Mouse (Mus musculus) limb, embryonic 11.5 days (tissue): ENCODE results near the gene Arhgap17. TPM values are rescaled to one million over a fixed set of nuclear protein-coding genes. Genes with fewer than 3 reads are reported as not detected.

Source experiments
- ATAC-seq: fragments of 200-750 bp; cut with Nextera tagmentation; 2 replicates; pipeline ENCODE4 v1.8.0; 2017; ENCODE audit warnings: low read depth; ENCODE audit not compliant: insufficient number of reproducible peaks, low FRiP score, low TSS enrichment
- DNase-seq: peaks from one replicate; pipeline ENCODE4 v3.0.0-alpha.2; 2015; ENCODE audit warnings: low spot score
- H3K27ac ChIP-seq: fragments of 300-500 bp; sonication (generic); replicated peaks from 2 replicates; pipeline ENCODE4 v1.5.1; 2014; ENCODE audit warnings: low read depth, mild to moderate bottlenecking, low read length
- H3K27me3 ChIP-seq: fragments of 300-500 bp; sonication (generic); 2 replicates; pipeline ENCODE4 v1.6.1; 2014; ENCODE audit warnings: mild to moderate bottlenecking, low read length, mixed read lengths; ENCODE audit not compliant: control insufficient read depth, insufficient read depth
- H3K36me3 ChIP-seq: fragments of 300-500 bp; sonication (generic); 2 replicates; pipeline ENCODE4 v1.6.1; 2014; ENCODE audit warnings: mild to moderate bottlenecking, low read length, moderate library complexity, mixed read lengths; ENCODE audit not compliant: control insufficient read depth, insufficient read depth
- H3K4me1 ChIP-seq: fragments of 300-500 bp; sonication (generic); 2 replicates; pipeline ENCODE4 v1.6.1; 2014; ENCODE audit warnings: low read length, mixed read lengths; ENCODE audit not compliant: control insufficient read depth, insufficient read depth
- H3K4me2 ChIP-seq: fragments of 300-500 bp; sonication (generic); 2 replicates; pipeline ENCODE4 v1.6.1; 2014; ENCODE audit warnings: low read depth, mild to moderate bottlenecking, moderate library complexity; ENCODE audit not compliant: severe bottlenecking
- H3K4me3 ChIP-seq: fragments of 300-500 bp; sonication (generic); 2 replicates; pipeline ENCODE4 v1.5.1; 2014; ENCODE audit warnings: low read depth, low read length
- H3K9ac ChIP-seq: fragments of 300-500 bp; sonication (generic); 2 replicates; pipeline ENCODE4 v1.6.1; 2014; ENCODE audit warnings: mild to moderate bottlenecking, low read length
- H3K9me3 ChIP-seq: fragments of 300-500 bp; sonication (generic); 2 replicates; pipeline ENCODE4 v1.6.1; 2016; ENCODE audit warnings: low read length; ENCODE audit not compliant: control insufficient read depth
- WGBS: fragments of 180-500 bp; shearing (Covaris S2); extraction: QIAGEN DNeasy Blood & Tissue Kit; methylation state at CpG from one replicate; pipeline ENCODE4 v1.1.7; 2014; 5-methylcytosine and 5-hydroxymethylcytosine counted together
- polyA plus RNA-seq: library from polyadenylated mRNA; unstranded; fragments of >200 nt; fragmentation: Nextera tagmentation; extraction: Ambion mirVana; gene quantifications from 2 replicates; pipeline ENCODE4 v1.2.1, GENCODE M21; 2014

Arhgap17 gene
- polyA plus RNA-seq, 1 experiment from 2014 or later, result 32.6 TPM

DNA sequence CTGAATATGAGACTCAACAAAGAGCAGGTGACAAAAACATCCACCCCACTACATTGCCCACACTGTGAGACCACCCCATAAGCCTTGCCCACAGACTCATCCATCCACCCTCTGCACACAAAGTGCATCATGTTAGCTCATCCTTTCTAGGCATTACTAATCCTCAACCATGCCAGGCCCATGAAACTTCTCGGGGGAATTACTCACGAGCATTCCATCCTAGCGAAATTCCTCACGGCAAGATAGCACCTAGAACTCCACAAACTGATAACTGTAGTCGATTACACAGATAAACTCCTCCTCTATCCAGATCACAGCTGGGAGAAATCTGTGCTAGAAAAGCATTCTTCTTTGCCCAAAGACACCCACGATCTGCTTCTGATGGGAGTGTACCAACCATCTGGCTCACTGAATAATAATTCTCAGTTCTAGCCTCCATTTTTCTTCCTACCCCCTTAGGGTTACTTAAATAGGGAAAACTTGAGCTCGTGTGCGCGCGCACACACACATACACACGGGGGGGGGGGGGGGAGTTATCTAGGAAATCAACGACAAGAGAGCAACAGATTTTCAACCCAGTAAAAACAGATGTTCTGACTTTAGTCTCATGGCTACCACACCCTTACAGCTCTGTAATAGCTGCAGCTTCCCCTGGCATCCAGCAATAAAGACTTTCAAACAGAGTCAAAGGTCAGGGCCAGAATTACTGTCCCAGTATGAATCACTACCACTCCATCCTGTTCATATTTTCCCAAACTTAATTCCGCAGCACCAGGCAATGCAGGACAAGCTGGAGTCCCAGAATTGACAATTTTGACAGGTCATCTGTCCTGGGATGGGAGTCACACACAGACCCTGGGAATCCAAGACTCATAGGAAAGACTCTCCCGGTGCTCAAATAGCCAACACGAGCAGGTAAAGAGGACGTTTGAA is 2.2 kb downstream of the Arhgap17 start:
- Histone ChIP-seq H3K4me3 (no peak overlapping the region), H3K4me1 (peaks cover 12% of the 10 kb centered on the region), H3K4me2 (peak overlapping the region; percentile 69; the same call in 1 of the 2 replicates), H3K9ac (0 out of 2 replicates have a peak overlapping the region, but pooled peaks have one; percentile 28), H3K27me3 (no peaks in the 10 kb centered on the region), H3K36me3 (no peaks in the 10 kb centered on the region), H3K27ac (no peak overlapping the region), H3K9me3 (no peaks in the 10 kb centered on the region)
- DNase-seq, result no peak
- no peak for ATAC-seq
- WGBS, result 82% methylated on average over 16 of the region's 16 CpGs

DNA sequence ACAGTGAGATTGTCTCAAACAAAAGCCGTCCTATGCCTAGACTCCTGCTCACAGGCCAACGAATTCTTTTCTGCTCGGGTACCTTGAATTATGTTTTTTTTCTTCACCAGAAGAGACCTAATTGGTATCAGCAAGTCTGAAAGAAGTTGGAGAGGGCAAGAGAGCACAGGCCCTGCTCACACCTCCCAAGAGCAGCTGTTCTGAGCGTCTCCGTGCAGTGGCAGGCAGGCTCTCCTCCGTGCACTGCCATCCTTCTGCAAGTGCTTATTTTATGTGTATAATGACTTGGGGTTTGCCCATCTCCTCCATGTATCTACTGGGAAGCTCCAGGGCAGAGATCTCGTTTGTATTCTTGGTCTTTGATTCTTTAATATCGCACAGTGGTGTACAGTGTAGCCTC is 2.9 kb downstream of the Arhgap17 start:
- Histone ChIP-seq H3K27me3 (no peaks in the 10 kb centered on the region), H3K9ac (0 out of 2 replicates have a peak overlapping the region, but pooled peaks have one; percentile 28), H3K9me3 (no peaks in the 10 kb centered on the region), H3K4me3 (no peak overlapping the region), H3K4me1 (peaks cover 12% of the 10 kb centered on the region), H3K27ac (no peak overlapping the region), H3K4me2 (no peak overlapping the region), H3K36me3 (no peaks in the 10 kb centered on the region)
- WGBS, result 82% methylated on average over 8 of the region's 8 CpGs
- no peak for DNase-seq
- no peak for ATAC-seq

DNA sequence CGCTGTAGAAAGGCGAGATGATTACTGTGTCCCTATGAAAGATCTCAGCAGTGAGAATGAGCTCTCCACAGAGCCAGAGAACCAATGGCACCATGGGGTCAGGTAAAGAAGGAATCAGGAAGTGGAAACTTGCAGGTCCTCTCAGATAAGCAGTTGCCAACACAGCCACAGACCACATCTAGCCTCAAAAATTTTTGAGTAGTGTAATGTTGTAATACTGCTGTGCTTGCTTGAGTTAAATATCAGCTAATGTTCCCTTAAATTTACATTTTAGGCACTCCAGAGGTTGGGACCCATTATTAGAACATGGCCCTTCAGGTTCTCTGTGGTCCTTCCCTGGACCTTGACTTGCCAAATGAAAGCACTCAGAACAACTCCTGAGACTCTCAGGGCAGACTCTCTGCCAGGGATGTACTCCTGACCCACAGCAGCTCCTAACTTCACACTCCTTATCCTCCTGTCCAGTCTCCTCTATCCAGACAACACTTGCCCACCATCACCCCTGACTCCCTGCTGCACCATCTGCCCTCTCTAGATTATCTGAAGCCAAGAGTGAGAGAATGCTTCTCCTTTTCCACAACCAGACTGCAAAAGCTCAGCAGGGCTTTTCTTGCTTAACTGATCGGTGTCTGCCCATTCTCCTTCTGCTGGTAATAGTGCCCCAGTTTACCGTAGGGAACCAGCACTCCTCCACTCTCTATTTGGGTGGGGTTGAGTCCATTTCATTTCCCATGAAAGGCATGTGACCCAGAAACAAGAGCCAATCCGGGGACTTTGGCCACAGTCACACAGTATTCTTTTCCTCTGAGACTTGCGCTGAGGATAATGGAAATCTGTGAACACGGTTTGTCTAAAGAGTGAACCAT is 3.6 kb downstream of the Arhgap17 start:
- H3K4me1 ChIP-seq, result peaks cover 12% of the 10 kb centered on the region
- no peaks in the 10 kb centered on the region for H3K9me3 ChIP-seq
- no peaks in the 10 kb centered on the region for H3K36me3 ChIP-seq
- WGBS, result 93% methylated on average over 7 of the region's 7 CpGs
- no peak overlapping the region for H3K4me3 ChIP-seq
- DNase-seq (no peak), ATAC-seq (no peak)
- H3K27ac ChIP-seq, result no peak overlapping the region
- H3K4me2 ChIP-seq, result no peak overlapping the region
- no peak overlapping the region for H3K9ac ChIP-seq
- no peaks in the 10 kb centered on the region for H3K27me3 ChIP-seq

DNA sequence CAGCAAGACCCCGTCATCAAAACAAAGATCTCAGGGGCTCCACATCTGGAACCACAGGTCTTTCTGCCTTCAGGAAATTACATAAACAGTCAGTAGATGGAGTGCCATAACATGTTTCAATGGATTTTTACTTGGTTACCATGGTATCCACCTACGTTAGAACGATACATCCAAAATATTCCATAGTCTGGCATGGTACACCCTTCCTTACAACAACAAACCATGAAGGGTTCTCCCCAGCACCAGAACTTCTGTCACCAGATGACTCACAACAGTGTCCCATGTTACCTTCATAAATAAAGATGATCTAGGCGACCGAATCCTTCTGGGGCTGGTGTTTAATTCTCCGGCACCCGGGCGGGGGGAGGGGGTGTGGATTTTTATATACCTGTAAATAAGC is 5.7 kb downstream of the Arhgap17 start:
- no peaks in the 10 kb centered on the region for H3K9me3 ChIP-seq
- peaks cover 9% of the 10 kb centered on the region for H3K4me1 ChIP-seq
- H3K27ac ChIP-seq, result no peak overlapping the region
- no peak for DNase-seq
- H3K9ac ChIP-seq, result no peak overlapping the region
- H3K36me3 ChIP-seq, result no peaks in the 10 kb centered on the region
- H3K4me3 ChIP-seq, result no peak overlapping the region
- no peak for ATAC-seq
- 91% methylated on average over 8 of the region's 8 CpGs for WGBS
- no peak overlapping the region for H3K4me2 ChIP-seq
- no peaks in the 10 kb centered on the region for H3K27me3 ChIP-seq

DNA sequence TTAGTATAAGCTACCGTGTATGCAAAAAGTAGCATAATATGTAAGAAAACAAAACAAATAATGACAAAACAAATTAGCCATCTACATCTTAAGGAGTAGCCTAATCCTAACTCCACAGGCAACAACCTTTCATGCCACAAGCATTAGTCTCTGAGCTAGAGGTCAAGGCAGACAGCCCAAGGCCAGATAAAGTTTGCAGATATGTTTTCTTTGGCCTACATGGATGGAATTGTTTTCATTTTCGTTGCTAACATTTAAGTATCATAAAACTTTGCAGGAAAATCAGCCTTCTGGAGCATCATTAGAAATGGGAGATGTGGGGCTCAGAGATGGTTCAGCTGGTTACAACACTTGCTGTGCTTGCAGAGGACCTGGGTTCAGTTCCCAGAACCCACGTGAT is 6.9 kb downstream of the Arhgap17 start:
- DNase-seq (no peak), ATAC-seq (no peak)
- no peak overlapping the region for H3K4me2 ChIP-seq
- H3K9ac ChIP-seq, result no peak overlapping the region
- 88% methylated on average over 3 of the region's 3 CpGs for WGBS
- no peak overlapping the region for H3K27ac ChIP-seq
- peaks cover 4% of the 10 kb centered on the region for H3K4me1 ChIP-seq
- no peak overlapping the region for H3K4me3 ChIP-seq
- H3K9me3 ChIP-seq, result no peaks in the 10 kb centered on the region
- no peaks in the 10 kb centered on the region for H3K27me3 ChIP-seq
- no peaks in the 10 kb centered on the region for H3K36me3 ChIP-seq

DNA sequence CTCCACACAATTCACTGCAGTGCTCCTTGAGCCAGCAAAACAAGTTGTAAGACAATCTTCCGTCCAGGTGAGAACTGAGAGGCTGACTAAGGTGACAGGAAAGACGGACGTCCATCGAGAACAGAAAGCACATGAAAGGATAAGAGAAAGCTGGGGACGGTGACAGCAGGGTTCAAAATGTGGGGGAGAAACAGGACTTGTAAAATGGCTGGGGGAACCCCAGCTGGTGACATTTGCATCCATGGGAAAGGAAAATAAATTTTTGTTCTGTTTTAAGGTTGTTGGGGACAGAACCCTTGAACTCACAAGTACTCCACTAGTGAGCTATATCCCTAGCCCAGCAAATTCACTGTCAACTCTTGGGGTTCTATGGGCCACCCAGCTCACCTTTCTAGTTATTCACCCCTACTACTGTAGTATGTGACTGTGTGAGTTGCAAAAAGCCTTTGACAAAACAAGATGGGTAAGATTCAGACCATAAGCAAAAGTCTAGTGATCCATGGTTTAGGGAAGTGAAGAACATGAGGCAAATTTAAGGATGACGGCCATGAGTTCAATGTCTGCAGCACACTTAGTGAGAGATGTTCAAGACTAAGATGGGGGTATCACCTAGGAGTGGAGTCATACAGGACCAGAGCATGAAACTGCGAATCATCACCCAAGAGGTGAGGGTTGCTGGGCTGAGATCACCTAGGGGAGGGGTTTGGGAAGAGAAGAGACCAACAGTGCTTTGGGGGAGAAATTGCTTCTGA is 8.3 kb downstream of the Arhgap17 start:
- 84% methylated on average over 7 of the region's 7 CpGs for WGBS
- Histone ChIP-seq H3K27ac (no peak overlapping the region), H3K4me3 (no peak overlapping the region), H3K4me2 (no peak overlapping the region), H3K9ac (no peak overlapping the region), H3K27me3 (no peaks in the 10 kb centered on the region), H3K4me1 (0 out of 2 replicates have a peak, but pooled peaks cover 2% of the 10 kb centered on the region), H3K36me3 (no peaks in the 10 kb centered on the region), H3K9me3 (no peaks in the 10 kb centered on the region)
- ATAC-seq (no peak), DNase-seq (no peak)

DNA sequence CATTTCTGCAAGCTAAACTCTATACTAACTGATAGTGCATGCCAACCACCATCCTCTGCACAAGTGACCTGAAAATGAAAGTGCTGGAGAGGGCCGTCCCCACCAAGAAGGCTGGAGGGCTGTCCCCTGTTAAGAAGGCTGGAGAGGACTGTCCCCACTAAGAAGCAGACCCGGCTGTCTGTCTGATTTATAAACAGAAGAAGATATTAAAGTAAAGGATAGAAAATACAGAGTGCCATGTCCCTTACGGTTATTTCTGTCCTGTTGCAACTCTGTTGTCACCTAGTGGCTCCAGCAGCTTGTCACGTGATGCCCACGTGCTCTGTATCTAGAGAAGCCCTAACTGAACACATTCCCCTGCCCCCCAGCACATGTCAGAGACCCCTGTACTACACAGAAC is 9.5 kb downstream of the Arhgap17 start:
- H3K4me2 ChIP-seq, result no peak overlapping the region
- no peak overlapping the region for H3K9ac ChIP-seq
- 85% methylated on average over 5 of the region's 5 CpGs for WGBS
- H3K36me3 ChIP-seq, result no peaks in the 10 kb centered on the region
- H3K9me3 ChIP-seq, result no peaks in the 10 kb centered on the region
- H3K27me3 ChIP-seq, result no peaks in the 10 kb centered on the region
- no peaks in the 10 kb centered on the region for H3K4me1 ChIP-seq
- ATAC-seq (no peak), DNase-seq (no peak)
- H3K4me3 ChIP-seq, result no peak overlapping the region
- no peak overlapping the region for H3K27ac ChIP-seq

DNA sequence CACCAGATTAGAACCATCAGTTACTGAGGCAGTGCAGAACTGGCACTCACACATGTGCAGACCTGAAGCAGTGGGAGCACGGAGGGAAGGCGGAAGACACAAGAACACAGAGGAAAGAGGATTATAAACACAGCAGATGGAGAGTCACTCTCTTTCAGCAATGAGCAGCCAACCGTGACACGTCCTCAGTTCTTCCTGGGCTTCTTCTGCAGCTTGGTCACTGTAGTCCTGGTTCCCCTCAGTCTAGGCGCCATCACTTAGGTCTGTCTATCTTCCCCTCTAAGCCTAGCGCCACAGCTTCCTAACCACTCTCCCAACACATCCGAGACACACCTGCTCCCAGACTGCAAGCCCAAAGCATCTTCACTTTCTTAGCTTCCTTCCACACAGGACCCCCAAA is 10.6 kb downstream of the Arhgap17 start:
- no peak for ATAC-seq
- H3K9ac ChIP-seq, result no peak overlapping the region
- no peaks in the 10 kb centered on the region for H3K27me3 ChIP-seq
- H3K9me3 ChIP-seq, result no peaks in the 10 kb centered on the region
- no peak overlapping the region for H3K4me3 ChIP-seq
- 91% methylated on average over 7 of the region's 7 CpGs for WGBS
- no peak overlapping the region for H3K4me2 ChIP-seq
- DNase-seq, result no peak
- no peak overlapping the region for H3K27ac ChIP-seq
- no peaks in the 10 kb centered on the region for H3K4me1 ChIP-seq
- no peaks in the 10 kb centered on the region for H3K36me3 ChIP-seq
